Mouse (Mus musculus): ENCODE measurements at regions not wholly inside any gene's neighbourhood (a gene's known extent, or its start where the extent isn't known, plus 50 kb on each side); places are given as distances from the start of the nearest gene placed in this dataset.

GRCm38 (mm10) chr5:126599561-126599960 is 642.0 kb upstream of the Tmem132c start:
- DNase-seq, result no peak

- no peak for DNase-seq
These were observed 634.9 kb upstream of the Tmem132c start for GRCm38 (mm10) chr5:126606756-126607155.

GRCm38 (mm10) chr5:126612571-126612970 is 629.0 kb upstream of the Tmem132c start:
- DNase-seq, result no peak

DNA sequence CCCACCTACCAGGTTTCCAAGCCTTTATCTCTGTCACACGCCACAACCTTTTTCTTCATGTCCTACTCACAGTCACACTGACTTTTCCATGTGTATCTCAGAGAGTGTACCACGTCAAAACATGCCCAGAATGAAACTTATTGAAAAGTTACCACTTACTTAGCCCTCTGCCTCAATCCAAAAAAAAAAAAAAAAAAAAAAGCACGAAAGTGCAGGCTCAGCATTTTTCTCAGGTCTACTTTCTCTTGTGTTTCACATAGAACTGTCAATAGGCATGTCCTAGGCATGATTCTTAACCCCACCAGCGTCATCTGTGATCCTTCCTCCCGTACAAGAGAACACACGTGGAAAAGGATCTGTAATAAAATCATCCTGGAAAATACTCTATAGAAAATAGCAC is 619.1 kb upstream of the Tmem132c start:
- no peak for DNase-seq

GRCm38 (mm10) chr5:126623205-126623604 is 618.4 kb upstream of the Tmem132c start:
- DNase-seq, result no peak

DNA sequence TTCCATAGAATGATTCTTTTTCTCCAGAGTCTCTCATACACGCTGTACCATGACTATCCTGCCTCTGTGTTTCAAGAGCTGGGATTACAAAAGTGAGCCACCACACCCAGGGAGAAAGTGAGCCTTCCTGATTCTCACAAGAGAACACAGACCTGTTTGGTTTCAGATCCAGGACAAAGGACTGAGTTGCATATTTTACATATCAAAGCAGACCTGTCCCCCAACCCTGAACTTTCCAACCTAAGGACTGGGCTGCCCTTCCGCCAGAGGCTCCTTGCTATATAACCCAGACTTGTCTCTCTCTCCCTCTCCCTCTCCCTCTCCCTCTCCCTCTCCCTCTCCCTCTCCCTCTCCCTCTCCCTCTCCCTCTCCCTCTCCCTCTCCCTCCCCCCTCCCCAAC is 611.8 kb upstream of the Tmem132c start:
- DNase-seq, result no peak

GRCm38 (mm10) chr5:126650415-126650814 is 591.2 kb upstream of the Tmem132c start:
- DNase-seq, result no peak

GRCm38 (mm10) chr5:126651367-126651766 is 590.2 kb upstream of the Tmem132c start:
- DNase-seq, result no peak

DNA sequence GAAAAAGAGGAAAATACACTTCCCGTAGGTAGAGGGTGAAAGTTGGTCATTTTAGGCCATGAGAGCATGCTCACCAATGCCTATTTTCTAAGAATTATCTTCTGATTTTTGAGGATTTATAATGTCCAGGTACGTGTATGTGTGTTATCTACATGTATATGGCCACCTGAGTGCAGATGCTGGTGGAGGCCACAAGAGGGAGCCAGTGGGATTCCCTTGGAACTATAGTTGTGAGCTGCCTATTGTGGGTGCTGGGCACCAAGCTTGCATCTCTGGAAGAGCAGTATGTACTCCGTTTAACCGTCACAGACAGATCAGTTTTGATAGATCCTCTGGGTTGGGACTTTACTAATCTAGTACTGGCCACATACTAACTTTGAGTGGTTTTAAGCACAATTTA is 579.0 kb upstream of the Tmem132c start:
- DNase-seq, result no peak

DNA sequence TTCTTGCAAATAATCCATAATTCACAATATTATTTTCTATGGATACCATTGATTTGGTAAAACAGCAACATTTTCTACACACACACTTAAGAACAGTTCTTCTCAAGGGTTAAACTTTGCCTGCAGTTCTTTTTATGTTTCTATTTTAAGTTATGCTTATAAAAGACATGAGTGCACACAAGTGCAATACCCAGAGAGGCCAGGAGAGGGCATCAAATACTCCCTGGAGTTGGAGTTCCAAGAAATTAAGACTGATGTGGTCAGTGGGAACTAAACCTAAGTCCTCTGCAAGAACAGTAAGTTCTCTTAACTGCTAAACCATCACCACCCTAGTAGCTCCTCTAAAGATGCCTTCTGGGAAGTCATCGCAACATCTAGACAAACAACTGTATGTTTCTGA is 570.5 kb upstream of the Tmem132c start:
- no peak for DNase-seq

- no peak for DNase-seq
These were observed 561.3 kb upstream of the Tmem132c start for GRCm38 (mm10) chr5:126680262-126680661.

DNA sequence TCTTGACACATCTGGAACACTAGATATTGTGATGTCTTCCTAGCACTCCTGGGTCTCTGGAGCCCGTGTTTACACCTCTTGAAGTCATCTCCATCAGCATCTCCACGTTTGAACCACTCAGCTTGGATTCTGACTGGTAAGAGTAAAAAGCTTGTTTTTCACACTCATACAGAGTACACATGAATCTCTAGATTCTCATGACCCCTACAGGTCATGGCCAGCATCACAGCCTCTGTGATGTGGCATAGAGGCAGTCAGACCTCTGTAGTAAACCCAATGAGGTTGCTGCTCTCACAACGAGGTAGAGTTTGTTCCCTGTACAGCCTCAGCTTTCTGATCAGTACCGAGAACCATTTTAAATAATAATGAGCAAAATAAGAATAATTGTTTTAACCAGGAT is 542.3 kb upstream of the Tmem132c start:
- no peak for DNase-seq

- DNase-seq, result no peak
These were observed 537.9 kb upstream of the Tmem132c start for GRCm38 (mm10) chr5:126703516-126704282.

DNA sequence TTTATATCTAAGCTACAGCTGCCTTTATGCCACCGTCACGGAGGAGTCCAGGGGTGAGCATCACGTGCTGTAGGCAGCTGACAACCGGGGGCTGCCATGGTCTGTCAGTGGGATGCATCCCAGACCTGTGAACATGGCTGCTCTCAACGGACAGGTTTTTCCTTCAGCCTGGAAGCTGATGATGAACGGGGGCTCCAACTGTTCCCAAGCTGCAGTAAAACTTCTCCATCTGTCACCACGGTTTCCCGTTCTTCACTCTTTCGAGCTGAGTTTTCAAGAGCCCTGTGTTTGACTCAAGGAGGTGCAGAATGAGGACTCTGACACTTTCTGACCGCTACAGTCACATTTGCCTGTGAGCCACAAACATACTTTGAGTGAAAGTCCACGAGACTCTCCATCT is 535.7 kb upstream of the Tmem132c start:
- no peak for DNase-seq

GRCm38 (mm10) chr5:126706701-126707100 is 534.9 kb upstream of the Tmem132c start:
- DNase-seq, result no peak

- no peak for DNase-seq
These were observed 526.9 kb upstream of the Tmem132c start for GRCm38 (mm10) chr5:126714672-126715071.

- DNase-seq, result no peak
These were observed 523.2 kb upstream of the Tmem132c start for GRCm38 (mm10) chr5:126718421-126718820.

- no peak for DNase-seq
These were observed 520.3 kb upstream of the Tmem132c start for GRCm38 (mm10) chr5:126721300-126721699.

DNA sequence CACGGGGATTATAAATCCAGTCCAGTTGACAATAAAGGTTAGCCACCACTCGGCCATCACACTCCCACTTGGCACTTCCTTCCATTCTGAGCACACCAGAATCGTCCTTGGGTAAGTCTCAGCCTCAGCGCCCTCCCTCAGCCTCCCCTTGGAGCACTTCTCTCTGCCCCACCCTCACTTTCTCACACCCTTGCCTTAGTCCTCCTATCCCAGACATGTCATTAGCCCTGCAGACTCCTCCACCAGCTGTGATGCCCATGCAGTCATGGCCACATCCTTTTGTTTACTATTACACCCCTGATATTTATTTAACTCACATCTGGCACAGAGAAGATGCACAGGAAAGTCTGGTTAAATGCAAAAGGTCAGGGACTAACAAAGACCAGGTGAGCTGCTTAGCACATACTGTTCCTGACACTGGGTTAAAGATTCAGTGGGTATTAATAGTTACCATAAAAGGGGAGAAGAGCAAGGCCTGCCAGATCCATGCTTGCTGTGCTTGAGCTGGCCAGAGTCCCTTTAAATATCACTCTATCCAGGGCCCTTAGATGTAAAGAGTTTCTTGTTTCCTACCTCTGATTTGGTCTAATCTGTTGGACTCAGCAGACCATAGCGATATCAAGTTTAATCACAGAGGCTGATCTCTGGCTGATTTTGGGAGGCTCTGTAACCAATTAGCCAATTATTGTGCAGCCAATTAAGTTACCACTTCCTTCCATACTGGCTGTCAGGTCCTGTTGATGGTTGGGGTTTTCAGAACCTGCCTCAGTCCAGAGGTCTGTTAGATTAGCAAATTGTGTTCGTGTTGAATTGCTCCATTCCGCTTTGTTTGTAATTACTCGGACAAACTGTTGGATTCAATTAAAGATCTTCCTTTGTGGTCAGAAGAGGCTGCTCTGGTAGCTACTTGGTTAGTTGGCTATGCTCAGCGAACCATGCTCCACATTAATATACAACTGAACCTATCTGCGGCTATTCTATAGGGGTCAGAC is 518.0 kb upstream of the Tmem132c start:
- no peak for DNase-seq

DNA sequence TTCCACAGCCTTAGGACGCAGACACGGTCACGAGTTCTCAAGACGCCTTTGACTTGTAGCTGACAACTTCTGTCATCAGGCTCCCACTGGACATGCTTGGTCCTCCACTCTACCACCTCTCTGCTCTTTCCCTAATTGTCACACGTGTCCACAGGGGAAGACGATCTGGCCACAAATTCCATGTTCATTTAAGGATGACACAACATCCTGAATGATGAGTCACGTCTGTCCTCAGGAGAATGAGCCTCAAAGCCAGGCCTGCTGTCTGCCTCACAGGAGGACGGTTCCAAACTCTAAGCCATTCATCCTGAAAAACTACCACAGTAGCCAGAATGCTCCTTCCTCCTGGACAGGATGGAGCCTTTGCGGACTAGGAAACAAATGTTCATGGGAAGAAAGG is 517.3 kb upstream of the Tmem132c start:
- no peak for DNase-seq

DNA sequence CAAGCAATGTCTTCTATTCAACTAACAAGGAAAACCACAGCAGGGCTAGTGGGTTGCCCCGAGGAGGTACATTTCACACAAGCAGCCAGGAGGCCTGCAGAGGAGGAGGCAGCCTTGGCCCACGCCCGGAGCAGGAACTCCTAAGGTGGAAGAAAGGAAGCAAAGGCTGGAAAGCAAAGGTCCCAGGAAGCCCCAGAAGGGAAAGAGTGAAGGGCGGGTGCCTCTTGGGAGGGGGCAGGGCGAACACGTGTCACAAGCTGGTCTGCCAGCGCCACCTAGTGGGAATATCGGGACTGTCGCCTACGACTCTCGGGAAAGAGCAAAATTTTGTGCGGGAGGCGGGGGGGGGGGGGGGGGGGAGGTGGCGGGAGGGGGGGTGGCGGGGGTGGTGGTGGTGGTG is 508.1 kb upstream of the Tmem132c start:
- no peak for DNase-seq

DNA sequence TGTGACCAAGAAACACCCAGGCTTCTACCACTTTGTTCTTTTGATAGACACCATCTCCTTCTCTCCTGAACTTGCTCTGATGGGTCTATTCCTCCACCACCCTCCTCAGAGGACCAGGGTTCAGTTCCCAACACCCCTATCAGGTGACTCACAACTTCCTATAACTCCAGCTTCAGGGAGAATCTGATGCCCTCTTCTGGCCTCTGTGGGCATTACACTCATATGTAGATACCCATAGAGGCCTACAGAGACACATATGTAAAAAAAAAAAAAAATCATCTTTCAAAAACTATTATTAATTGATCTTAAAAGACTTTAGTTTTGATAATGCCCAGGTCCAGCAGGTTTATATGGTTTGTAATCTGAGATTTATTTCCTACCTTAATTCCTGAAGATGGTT is 505.9 kb upstream of the Tmem132c start:
- DNase-seq, result no peak

DNA sequence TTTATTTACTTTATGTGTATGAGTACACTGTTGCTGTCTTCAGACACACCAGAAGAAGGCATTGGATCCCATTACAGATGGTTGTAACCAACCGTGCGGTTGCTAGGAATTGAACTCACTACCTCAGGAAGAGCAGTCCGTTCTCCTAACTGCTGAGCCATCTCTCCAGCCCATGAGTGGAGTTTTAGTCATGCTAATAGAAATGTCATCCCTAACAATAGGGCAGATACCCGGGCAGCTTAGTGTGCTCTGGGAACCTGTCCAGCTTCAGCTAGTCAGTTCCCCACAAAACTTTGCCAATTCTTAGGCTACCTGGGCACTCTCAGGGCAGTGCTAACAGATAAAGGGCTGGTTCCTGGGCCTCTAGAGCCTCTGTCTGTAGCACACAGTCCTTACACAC is 503.9 kb upstream of the Tmem132c start:
- DNase-seq, result no peak

DNA sequence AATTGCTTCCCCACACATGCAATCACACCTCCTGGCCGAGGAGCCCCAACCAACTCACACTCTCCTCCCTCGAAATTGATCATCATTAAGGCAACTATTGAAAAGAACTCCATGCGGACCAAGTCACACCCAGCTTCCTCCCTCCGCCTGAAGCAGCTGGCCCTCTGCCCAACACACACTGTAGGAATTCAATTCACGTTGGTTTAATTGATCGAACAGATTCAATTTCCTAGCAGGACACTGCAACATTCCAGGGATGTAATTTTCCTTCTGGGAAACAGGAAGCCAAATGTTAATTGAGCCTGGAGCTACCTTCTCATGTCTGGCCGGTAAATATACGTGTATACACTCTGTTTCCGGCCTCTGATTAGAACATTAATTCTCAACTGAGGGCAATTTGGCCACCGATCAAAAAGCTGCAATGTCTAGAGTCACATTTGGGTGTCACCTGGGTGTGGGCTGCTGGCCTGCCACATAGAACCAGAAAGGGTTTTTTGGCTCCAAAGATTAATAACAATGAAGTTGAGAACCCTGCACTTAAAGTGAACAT is 500.7 kb upstream of the Tmem132c start:
- DNase-seq, result no peak
